Mouse (Mus musculus): Measurements from ENCODE around the gene Rpp38.

Rpp38 gene

GRCm38 (mm10) chr2:3332484-3333242, at the start of gene Rpp38:
Gene Rpp38 (minus strand): TSS chr2:3332643.
- DNase-seq, result peak; percentile 95

GRCm38 (mm10) chr2:3365127-3365526, 32.7 kb upstream of the Rpp38 start:
- no peak for DNase-seq

- DNase-seq, result no peak
Measured at GRCm38 (mm10) chr2:3361067-3361466, 28.6 kb upstream of the Rpp38 start.

GRCm38 (mm10) chr2:3357887-3358286, 25.4 kb upstream of the Rpp38 start:
- DNase-seq, result no peak

GRCm38 (mm10) chr2:3356311-3356710, 23.9 kb upstream of the Rpp38 start:
- DNase-seq, result no peak

- no peak for DNase-seq
Measured at GRCm38 (mm10) chr2:3355793-3356192, 23.4 kb upstream of the Rpp38 start.

- DNase-seq, result no peak
Measured at GRCm38 (mm10) chr2:3353160-3353559, 20.7 kb upstream of the Rpp38 start.

- DNase-seq, result no peak
Measured at GRCm38 (mm10) chr2:3348919-3349318, 16.5 kb upstream of the Rpp38 start.

GRCm38 (mm10) chr2:3348422-3348821, 16.0 kb upstream of the Rpp38 start:
- no peak for DNase-seq

GRCm38 (mm10) chr2:3335611-3336301, 3.3 kb upstream of the Rpp38 start, which contains the start of gene Acbd7:
Gene Acbd7 (plus strand): TSS chr2:3336168.
- DNase-seq, result peak; percentile 70

- no peak for DNase-seq
Measured at GRCm38 (mm10) chr2:3333761-3334160, 1.3 kb upstream of the Rpp38 start.

GRCm38 (mm10) chr2:3332056-3332455, 387 bp downstream of the Rpp38 start:
- DNase-seq, result no peak

GRCm38 (mm10) chr2:3331071-3331703, 1.3 kb downstream of the Rpp38 start:
- no peak for DNase-seq

GRCm38 (mm10) chr2:3327351-3327750, 5.1 kb downstream of the Rpp38 start:
- DNase-seq, result peak; percentile 18

- no peak for DNase-seq
Measured at GRCm38 (mm10) chr2:3326547-3326946, 5.9 kb downstream of the Rpp38 start.

- DNase-seq, result no peak
Measured at GRCm38 (mm10) chr2:3324381-3325130, 7.9 kb downstream of the Rpp38 start.

GRCm38 (mm10) chr2:3323132-3323531, 9.3 kb downstream of the Rpp38 start:
- DNase-seq, result no peak

- no peak for DNase-seq
Measured at GRCm38 (mm10) chr2:3305426-3306025, 26.9 kb downstream of the Rpp38 start.

GRCm38 (mm10) chr2:3295826-3296225, 36.6 kb downstream of the Rpp38 start:
- no peak for DNase-seq

GRCm38 (mm10) chr2:3292170-3292569, 40.3 kb downstream of the Rpp38 start:
- DNase-seq, result no peak

GRCm38 (mm10) chr2:3289581-3289980, 42.9 kb downstream of the Rpp38 start:
- DNase-seq, result no peak

- no peak for DNase-seq
Measured at GRCm38 (mm10) chr2:3286243-3286642, 46.2 kb downstream of the Rpp38 start.

- no peak for DNase-seq
Measured at GRCm38 (mm10) chr2:3285709-3286108, 46.7 kb downstream of the Rpp38 start.

Measured in thymus, postnatal 4 days (tissue).